Mouse (Mus musculus) gastrocnemius, adult 2 months (tissue): ENCODE data around the gene Trim8. TPM values are rescaled to one million over a fixed set of nuclear protein-coding genes. Genes with fewer than 3 reads are reported as not detected.
A peak's percentile ranks its signal among the peaks of the same experiment; 100 is the strongest.

Experiments
- DNase-seq: peaks from one replicate; pipeline ENCODE4 v3.0.0; 2022
- H3K27ac ChIP-seq: fragments of 200-600 bp; 2 replicates; pipeline ENCODE4 v1.8.1; 2022; ENCODE audit warnings: mild to moderate bottlenecking
- H3K4me3 ChIP-seq: fragments of 200-600 bp; 2 replicates; pipeline ENCODE4 v1.8.1; 2022; ENCODE audit warnings: mild to moderate bottlenecking, moderate library complexity
- CTCF ChIP-seq: fragments of 200-600 bp; IDR thresholded peaks from 2 replicates; pipeline ENCODE4 v1.8.1; 2022; ENCODE audit warnings: antibody characterized with exemption, mild to moderate bottlenecking, moderate library complexity
- intact Hi-C: fragments of 180-260 bp; cut with DNase I; formaldehyde crosslinking; loops from one replicate; pipeline ENCODE4 v1.15.1; 2025
- total RNA-seq, 2 experiments: library from RNA; stranded (reverse); gene quantifications; 2 replicates each; pipeline ENCODE4 v1.2.3; 2021

Gene Trim8
- total RNA-seq, 2 experiments from 2014 or later = 20.2 to 20.7 TPM

DNA sequence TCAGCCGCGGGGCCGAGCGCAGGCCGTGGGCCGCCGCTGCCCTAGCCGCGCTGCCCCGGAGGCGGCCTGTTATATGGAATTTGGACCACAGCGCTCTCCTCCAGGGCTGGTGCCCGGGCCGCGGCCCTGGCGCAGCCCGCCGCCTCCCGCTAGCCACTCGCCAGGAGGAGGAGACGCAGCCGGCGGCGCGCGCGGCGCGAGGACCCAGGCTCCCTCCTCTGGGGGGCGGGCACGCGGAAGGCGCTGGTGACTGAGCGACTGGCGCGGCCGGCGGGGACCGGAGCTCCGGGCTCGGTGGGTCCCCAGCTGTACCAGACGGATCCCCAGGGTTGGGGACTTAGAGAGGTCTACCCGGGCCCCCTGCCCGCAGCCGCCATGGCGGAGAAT is 560 bp downstream of the Trim8 start:
- H3K27ac ChIP-seq = peak overlapping the region; percentile 99
- peak; percentile 19; the same call in 1 of the 2 replicates for TF ChIP-seq CTCF
- peak; percentile 93 for DNase-seq
- peak overlapping the region; percentile 95 for H3K4me3 ChIP-seq
- intact Hi-C loops = loop anchor here (2.0 kb wide), 1 partner anchor 107 kb away; the partner anchor contains the start of gene Actr1a

DNA sequence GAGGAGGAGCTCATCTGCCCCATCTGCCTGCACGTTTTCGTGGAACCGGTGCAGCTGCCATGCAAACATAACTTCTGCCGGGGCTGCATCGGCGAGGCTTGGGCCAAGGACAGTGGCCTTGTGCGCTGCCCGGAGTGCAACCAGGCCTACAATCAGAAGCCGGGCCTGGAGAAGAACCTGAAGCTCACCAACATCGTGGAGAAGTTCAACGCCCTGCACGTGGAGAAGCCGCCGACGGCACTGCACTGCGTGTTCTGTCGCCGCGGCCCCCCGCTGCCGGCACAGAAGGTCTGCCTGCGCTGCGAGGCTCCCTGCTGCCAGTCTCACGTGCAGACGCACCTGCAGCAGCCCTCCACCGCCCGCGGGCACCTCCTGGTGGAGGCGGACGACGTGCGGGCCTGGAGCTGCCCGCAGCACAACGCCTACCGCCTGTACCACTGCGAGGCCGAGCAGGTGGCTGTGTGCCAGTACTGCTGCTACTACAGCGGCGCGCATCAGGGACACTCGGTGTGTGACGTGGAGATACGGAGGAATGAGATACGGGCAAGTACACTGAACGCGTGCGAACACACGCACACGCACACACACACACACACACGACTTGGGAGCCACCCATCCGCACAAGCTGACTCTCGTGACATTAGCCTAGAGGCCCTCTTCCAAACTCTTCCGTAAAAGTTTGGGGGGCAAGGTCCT is 1.1 kb downstream of the Trim8 start:
- DNase-seq = peak; percentile 91
- intact Hi-C loops = loop anchor here (2.0 kb wide), 1 partner anchor 108 kb away; the partner anchor contains the start of gene Actr1a
- peak overlapping the region; percentile 99 for H3K27ac ChIP-seq
- peak; percentile 59 for TF ChIP-seq CTCF
- H3K4me3 ChIP-seq = peak overlapping the region; percentile 95

DNA sequence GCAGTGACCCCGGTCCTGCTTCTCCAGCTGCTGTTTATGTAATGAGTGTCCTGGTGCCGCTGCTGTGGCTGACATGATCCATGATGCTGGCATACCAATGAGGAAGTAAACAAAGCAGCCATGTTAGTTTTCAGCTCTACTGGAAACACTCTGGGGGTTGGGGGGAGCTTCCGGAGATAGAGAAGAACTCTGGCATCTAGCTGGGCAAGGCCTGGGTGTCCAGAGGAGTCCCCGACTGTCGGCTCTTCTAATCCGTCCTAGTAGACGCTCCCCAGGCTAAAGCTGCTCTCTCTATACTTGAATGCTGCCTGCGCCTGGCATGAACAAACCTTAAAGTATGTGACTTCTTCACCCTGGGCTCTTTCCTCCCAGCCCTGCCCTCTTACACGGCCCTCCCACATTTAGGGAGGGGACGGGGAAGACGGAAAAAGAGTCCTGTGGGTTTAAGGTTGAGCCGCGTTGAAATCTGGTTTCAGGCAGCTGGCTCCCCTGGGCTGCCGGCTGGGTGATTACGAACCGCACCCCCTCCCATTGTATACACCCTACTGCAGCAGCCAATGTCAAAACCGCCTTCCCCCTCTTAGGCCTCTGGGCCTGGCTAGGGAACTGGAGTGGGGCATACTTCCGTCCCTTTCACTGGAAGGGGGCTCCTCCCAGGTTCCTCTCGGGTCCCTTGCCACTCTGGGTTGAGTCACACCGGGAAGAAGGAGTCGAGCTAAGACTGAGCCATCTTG is 2.0 kb downstream of the Trim8 start:
- DNase-seq = peak; percentile 82
- Histone ChIP-seq H3K4me3 (peak overlapping the region; percentile 95), H3K27ac (peak overlapping the region; percentile 99)
- intact Hi-C loops = loop anchor here (2.0 kb wide), 1 partner anchor 109 kb away; the partner anchor contains the start of gene Actr1a
- TF ChIP-seq CTCF = no peak

- intact Hi-C loops = no loop called here
- peak; percentile 49 for TF ChIP-seq CTCF
- DNase-seq = peak; percentile 61
- Histone ChIP-seq H3K4me3 (peak overlapping the region; percentile 95), H3K27ac (peak overlapping the region; percentile 99)
Measured at GRCm38 (mm10) chr19:46504085-46504552, 2.6 kb downstream of the Trim8 start.

- DNase-seq = no peak
- Histone ChIP-seq H3K4me3 (peak overlapping the region; percentile 95), H3K27ac (peak overlapping the region; percentile 99)
- no peak for TF ChIP-seq CTCF
- intact Hi-C loops = no loop called here
Measured at GRCm38 (mm10) chr19:46504822-46505417, 3.4 kb downstream of the Trim8 start.

DNA sequence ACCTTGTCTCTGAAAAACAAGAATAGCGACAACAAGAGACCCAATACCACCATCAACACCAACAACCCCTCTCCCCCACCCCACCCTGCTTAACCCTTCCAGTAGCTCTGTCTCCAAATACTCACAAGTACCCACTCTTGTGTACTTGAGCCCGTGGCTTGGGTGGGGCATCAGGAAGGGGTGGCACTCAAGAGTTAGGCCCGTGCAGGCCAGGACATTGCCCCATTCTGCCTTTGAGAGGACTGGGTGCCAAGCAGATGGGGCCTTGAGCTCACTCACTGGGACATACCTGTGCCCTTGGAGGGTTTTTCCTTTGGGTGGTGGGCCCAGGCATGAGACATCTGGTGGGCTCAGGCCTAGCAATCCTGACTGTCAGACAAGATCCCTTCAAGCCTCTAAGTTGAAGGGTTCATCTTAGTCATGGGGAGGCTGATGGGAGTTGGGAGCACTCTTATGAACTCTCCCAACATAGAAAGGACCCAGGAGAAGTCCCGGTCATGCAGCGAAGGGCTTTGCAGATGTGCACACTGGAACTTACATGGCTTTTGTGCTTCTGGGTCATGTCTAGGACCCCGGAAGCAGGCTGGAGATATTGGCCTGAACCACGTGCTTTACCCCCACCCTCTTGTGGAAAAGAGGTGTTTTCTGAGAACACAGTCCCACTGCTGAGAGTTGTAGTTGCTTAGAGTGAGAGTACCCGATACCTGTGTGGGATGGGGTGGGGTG is 4.3 kb downstream of the Trim8 start:
- TF ChIP-seq CTCF = no peak
- H3K4me3 ChIP-seq = peak overlapping the region; percentile 95
- intact Hi-C loops = no loop called here
- peak overlapping the region; percentile 99 for H3K27ac ChIP-seq
- DNase-seq = no peak

DNA sequence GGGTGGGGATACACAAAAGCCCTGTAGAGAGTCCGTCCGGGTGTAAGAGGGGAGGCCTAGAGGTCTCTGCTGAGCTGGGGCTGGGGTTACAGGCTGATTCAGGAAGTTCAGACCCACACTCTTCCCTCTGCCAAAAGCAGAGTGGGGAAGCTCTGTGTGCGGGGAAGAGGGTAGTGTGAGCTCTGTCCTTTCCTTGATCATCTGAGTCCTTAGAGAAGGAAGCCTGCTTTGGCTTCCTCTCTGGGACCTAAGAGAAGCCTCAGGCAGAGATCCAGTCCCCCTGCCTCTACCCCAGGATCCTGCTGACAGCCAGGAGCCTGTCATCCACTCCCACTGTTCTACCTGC is 4.8 kb downstream of the Trim8 start:
- no peak for DNase-seq

DNA sequence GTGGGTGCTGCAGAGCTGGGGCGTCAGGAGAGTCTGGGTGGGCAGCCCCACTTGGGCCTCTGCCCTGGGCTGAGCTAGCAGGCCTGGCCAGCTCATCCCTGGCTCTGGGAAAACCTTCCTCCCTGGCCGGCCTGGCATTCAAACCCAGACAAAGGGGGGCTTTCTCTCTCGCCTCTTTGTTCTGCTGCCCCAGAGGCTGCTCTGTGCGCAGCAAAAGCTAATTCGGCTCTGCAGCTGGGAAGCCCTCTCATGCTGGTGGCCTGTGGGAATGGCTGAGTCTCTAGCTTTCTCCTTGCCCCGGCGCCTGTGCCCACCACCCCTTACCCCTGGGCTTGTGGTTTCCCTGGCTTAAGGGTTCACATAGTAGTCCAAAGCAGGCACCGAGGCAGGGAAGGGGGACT is 5.7 kb downstream of the Trim8 start:
- no peak for DNase-seq
- intact Hi-C loops = no loop called here
- TF ChIP-seq CTCF = no peak
- Histone ChIP-seq H3K27ac (peak overlapping the region; percentile 99), H3K4me3 (peak overlapping the region; percentile 95)

More for the DNA sequence above, 4.8 kb downstream of the Trim8 start:
- no peak for TF ChIP-seq CTCF
- H3K27ac ChIP-seq = peak overlapping the region; percentile 99
- intact Hi-C loops = no loop called here
- H3K4me3 ChIP-seq = peak overlapping the region; percentile 95

DNA sequence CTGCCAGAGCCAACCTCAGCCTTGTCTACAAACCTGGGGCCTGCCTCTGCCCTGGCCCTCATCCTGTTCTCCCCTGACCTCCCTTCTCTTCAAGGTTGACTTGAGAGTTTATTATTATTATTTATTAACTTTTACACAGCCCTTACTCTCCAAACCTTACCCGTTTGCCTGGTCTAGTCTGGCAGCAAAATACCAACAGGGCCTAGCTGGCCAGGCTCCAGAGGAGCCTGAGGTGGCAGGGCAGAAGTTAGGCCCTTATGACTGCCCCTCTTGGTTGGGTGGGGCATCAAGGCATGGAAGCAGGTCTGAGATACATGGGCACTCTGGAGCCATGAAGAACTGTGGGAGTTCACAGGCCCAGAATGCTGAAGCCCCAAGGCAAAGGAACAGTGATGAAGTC is 6.3 kb downstream of the Trim8 start:
- Histone ChIP-seq H3K4me3 (peak overlapping the region; percentile 95), H3K27ac (peak overlapping the region; percentile 99)
- intact Hi-C loops = no loop called here
- TF ChIP-seq CTCF = no peak
- DNase-seq = no peak

DNA sequence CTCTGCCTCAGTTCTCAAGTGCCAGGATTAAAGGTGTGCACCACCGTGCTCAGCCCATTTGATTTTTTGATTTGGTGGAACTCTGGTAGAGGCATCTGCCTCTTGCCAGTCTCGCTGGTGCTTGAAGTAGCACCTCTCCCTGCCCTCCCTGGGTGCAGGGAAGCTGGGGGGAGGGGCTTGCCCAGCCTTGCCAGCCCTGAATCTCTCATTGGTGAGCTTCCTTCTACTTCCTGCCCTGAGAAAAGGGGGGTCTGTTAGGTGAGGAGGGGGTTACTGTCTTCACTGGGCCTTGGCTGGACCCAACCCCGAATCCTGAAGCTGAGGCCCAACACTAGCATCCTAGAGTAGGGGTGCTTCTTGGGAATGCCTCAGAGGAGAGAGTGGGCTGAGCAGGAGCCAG is 7.2 kb downstream of the Trim8 start:
- intact Hi-C loops = no loop called here
- Histone ChIP-seq H3K4me3 (peak overlapping the region; percentile 41), H3K27ac (peak overlapping the region; percentile 99)
- DNase-seq = no peak
- no peak for TF ChIP-seq CTCF

DNA sequence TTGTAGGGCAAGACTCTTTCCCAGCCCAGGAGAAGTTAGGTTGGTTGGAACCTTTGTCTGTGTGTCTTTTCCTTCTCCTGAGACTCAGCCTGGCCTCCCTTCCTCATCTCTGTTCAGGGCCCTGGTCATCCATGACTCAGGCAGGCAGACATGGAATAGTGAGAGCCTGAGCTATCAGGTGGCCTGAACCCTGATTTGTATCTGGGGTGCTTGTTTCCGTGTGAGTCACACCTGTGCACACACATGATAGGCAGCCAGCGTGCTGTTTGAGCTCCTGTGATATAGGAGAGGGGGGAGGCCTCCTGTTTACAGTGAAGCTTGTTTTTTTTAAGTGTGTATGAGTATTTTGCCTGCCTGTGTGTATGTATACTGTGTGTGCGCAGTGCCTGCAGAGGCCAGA is 7.7 kb downstream of the Trim8 start:
- TF ChIP-seq CTCF = no peak
- Histone ChIP-seq H3K27ac (peak overlapping the region; percentile 99), H3K4me3 (peak overlapping the region; percentile 41)
- DNase-seq = peak; percentile 12
- intact Hi-C loops = no loop called here

- peak; percentile 11 for DNase-seq
- peak overlapping the region; percentile 41; the same call in 1 of the 2 replicates for H3K4me3 ChIP-seq
- peak overlapping the region; percentile 99 for H3K27ac ChIP-seq
- TF ChIP-seq CTCF = no peak
- intact Hi-C loops = no loop called here
Measured at GRCm38 (mm10) chr19:46509736-46510135, 8.2 kb downstream of the Trim8 start.
